Mouse (Mus musculus): ENCODE data around the gene Ldha. TPM values are rescaled to one million over a fixed set of nuclear protein-coding genes. Genes with fewer than 3 reads are reported as not detected.
A peak's percentile ranks its signal among the peaks of the same experiment; 100 is the strongest.

Gene Ldha
- total RNA-seq (2014; rRNA removed): 424 and 467 TPM in 2 replicates
- polyA plus RNA-seq (2015; fragmentation: Nextera tagmentation; extraction: Ambion mirVana): 747 and 766 TPM in 2 replicates

- TF ChIP-seq CTCF (IDR thresholded peaks at IDR 0.05; ENCODE audit: low read depth): no peak
- WGBS: 31% methylated on average over 6 of the region's 6 CpGs
- no peak within 1 kb of the TSS for H3K27ac ChIP-seq
- no peak for ATAC-seq
- no peaks in the 10 kb centered on the region for H3K27me3 ChIP-seq (ENCODE audit: insufficient read depth, low read length)
- H3K4me2 ChIP-seq (ENCODE audit: low read depth, low read length): no peak within 1 kb of the TSS
- H3K4me1 ChIP-seq (ENCODE audit: insufficient read depth, low read length): peaks cover 18% of the 10 kb centered on the region
- H3K4me3 ChIP-seq (ENCODE audit: low read length): no peak within 1 kb of the TSS
- H3K9ac ChIP-seq (replicated peaks; ENCODE audit: low read length): no peak within 1 kb of the TSS
- H3K9me3 ChIP-seq (ENCODE audit: low read length): no peaks in the 10 kb centered on the region
- no peaks in the 10 kb centered on the region for H3K36me3 ChIP-seq (ENCODE audit: insufficient read depth, low read length)
- no peak for DNase-seq (ENCODE audit: low spot score)
These were observed at the start of gene Ldha for GRCm38 (mm10) chr7:46840787-46841525. Gene Ldha, plus strand, starts transcription at chr7:46841475.

- DNase-seq (ENCODE audit: low spot score) (no peak), ATAC-seq (no peak)
- H3K9ac ChIP-seq (replicated peaks; ENCODE audit: low read length): no peak overlapping the region
- H3K4me1 ChIP-seq (ENCODE audit: insufficient read depth, low read length): no peaks in the 10 kb centered on the region; the same call in 1 of the 2 replicates
- H3K9me3 ChIP-seq (ENCODE audit: low read length): no peaks in the 10 kb centered on the region
- TF ChIP-seq CTCF (IDR thresholded peaks at IDR 0.05; ENCODE audit: low read depth): no peak
- 88% methylated on average over 4 of the region's 4 CpGs for WGBS
- H3K36me3 ChIP-seq (ENCODE audit: insufficient read depth, low read length): peaks cover 7% of the 10 kb centered on the region; the same call in 1 of the 2 replicates
- H3K27ac ChIP-seq: no peak overlapping the region
- no peak overlapping the region for H3K4me3 ChIP-seq (ENCODE audit: low read length)
- no peaks in the 10 kb centered on the region for H3K27me3 ChIP-seq (ENCODE audit: insufficient read depth, low read length)
- H3K4me2 ChIP-seq (ENCODE audit: low read depth, low read length): no peak overlapping the region
These were observed 47.4 kb upstream of the Ldha start for GRCm38 (mm10) chr7:46793871-46794270.

GRCm38 (mm10) chr7:46795287-46796205 lies 45.7 kb upstream of the Ldha start, which contains the start of the genes Hps5 and Gtf2h1:
Gene Hps5, minus strand, starts transcription at chr7:46796064.
Gene Gtf2h1, plus strand, starts transcription at chr7:46796103.
- Histone ChIP-seq H3K27me3 (ENCODE audit: insufficient read depth, low read length) (no peaks in the 10 kb centered on the region), H3K4me3 (ENCODE audit: low read length) (peak within 1 kb of the TSS; percentile 98), H3K4me2 (ENCODE audit: low read depth, low read length) (peak within 1 kb of the TSS; percentile 98), H3K9me3 (ENCODE audit: low read length) (no peaks in the 10 kb centered on the region), H3K4me1 (ENCODE audit: insufficient read depth, low read length) (no peaks in the 10 kb centered on the region; the same call in 1 of the 2 replicates), H3K27ac (peak within 1 kb of the TSS; percentile 86), H3K9ac (replicated peaks; ENCODE audit: low read length) (peak within 1 kb of the TSS; percentile 87), H3K36me3 (ENCODE audit: insufficient read depth, low read length) (peaks cover 4% of the 10 kb centered on the region; the same call in 1 of the 2 replicates)
- WGBS: under 1% methylated on average over 67 of the region's 75 CpGs
- peak; percentile 26 for TF ChIP-seq CTCF (IDR thresholded peaks at IDR 0.05; ENCODE audit: low read depth)
- DNase-seq (ENCODE audit: low spot score) (peak; percentile 97), ATAC-seq (peak; percentile 98)

GRCm38 (mm10) chr7:46796206-46796679 lies 45.0 kb upstream of the Ldha start:
- H3K9ac ChIP-seq (replicated peaks; ENCODE audit: low read length): peak overlapping the region; percentile 87
- H3K4me2 ChIP-seq (ENCODE audit: low read depth, low read length): peak overlapping the region; percentile 98
- under 1% methylated on average over 31 of the region's 31 CpGs for WGBS
- peak overlapping the region; percentile 86 for H3K27ac ChIP-seq
- no peaks in the 10 kb centered on the region; the same call in 1 of the 2 replicates for H3K4me1 ChIP-seq (ENCODE audit: insufficient read depth, low read length)
- H3K4me3 ChIP-seq (ENCODE audit: low read length): peak overlapping the region; percentile 98
- no peaks in the 10 kb centered on the region for H3K9me3 ChIP-seq (ENCODE audit: low read length)
- ATAC-seq (peak; percentile 66), DNase-seq (ENCODE audit: low spot score) (no peak)
- TF ChIP-seq CTCF (IDR thresholded peaks at IDR 0.05; ENCODE audit: low read depth): no peak
- no peaks in the 10 kb centered on the region for H3K27me3 ChIP-seq (ENCODE audit: insufficient read depth, low read length)
- peaks cover 4% of the 10 kb centered on the region; the same call in 1 of the 2 replicates for H3K36me3 ChIP-seq (ENCODE audit: insufficient read depth, low read length)

- H3K4me1 ChIP-seq (ENCODE audit: insufficient read depth, low read length): no peaks in the 10 kb centered on the region; the same call in 1 of the 2 replicates
- TF ChIP-seq CTCF (IDR thresholded peaks at IDR 0.05; ENCODE audit: low read depth): no peak
- H3K4me2 ChIP-seq (ENCODE audit: low read depth, low read length): peak overlapping the region; percentile 98
- DNase-seq (ENCODE audit: low spot score) (no peak), ATAC-seq (no peak)
- H3K27ac ChIP-seq: no peak overlapping the region
- WGBS: 56% methylated on average over 6 of the region's 6 CpGs
- H3K4me3 ChIP-seq (ENCODE audit: low read length): peak overlapping the region; percentile 98
- peaks cover 4% of the 10 kb centered on the region; the same call in 1 of the 2 replicates for H3K36me3 ChIP-seq (ENCODE audit: insufficient read depth, low read length)
- peak overlapping the region; percentile 87 for H3K9ac ChIP-seq (replicated peaks; ENCODE audit: low read length)
- H3K27me3 ChIP-seq (ENCODE audit: insufficient read depth, low read length): no peaks in the 10 kb centered on the region
- no peaks in the 10 kb centered on the region for H3K9me3 ChIP-seq (ENCODE audit: low read length)
These were observed 44.5 kb upstream of the Ldha start for GRCm38 (mm10) chr7:46796779-46797178.

GRCm38 (mm10) chr7:46810325-46810724 lies 30.9 kb upstream of the Ldha start:
- Histone ChIP-seq H3K36me3 (ENCODE audit: insufficient read depth, low read length) (peaks cover 51% of the 10 kb centered on the region), H3K4me1 (ENCODE audit: insufficient read depth, low read length) (no peaks in the 10 kb centered on the region), H3K9ac (replicated peaks; ENCODE audit: low read length) (no peak overlapping the region), H3K27me3 (ENCODE audit: insufficient read depth, low read length) (no peaks in the 10 kb centered on the region), H3K4me3 (ENCODE audit: low read length) (no peak overlapping the region), H3K9me3 (ENCODE audit: low read length) (no peaks in the 10 kb centered on the region), H3K4me2 (ENCODE audit: low read depth, low read length) (no peak overlapping the region), H3K27ac (no peak overlapping the region)
- TF ChIP-seq CTCF (IDR thresholded peaks at IDR 0.05; ENCODE audit: low read depth): no peak
- ATAC-seq: no peak
- 95% methylated on average over 6 of the region's 6 CpGs for WGBS
- no peak for DNase-seq (ENCODE audit: low spot score)

Data from hindbrain, postnatal 0 days (tissue).